Mouse (Mus musculus) erythroblast, embryonic 14.5 days (primary cell): ENCODE results near the gene Uvrag.

ENCODE experiments used
- GATA1 ChIP-seq: IDR thresholded peaks from 2 replicates; pipeline ENCODE4 v1.6.1; 2012; ENCODE audit warnings: low read length, inconsistent platforms, mixed read lengths
- TAL1 ChIP-seq: IDR thresholded peaks from 3 replicates; pipeline ENCODE4 v1.6.1; 2012; ENCODE audit warnings: low read length, inconsistent platforms, mixed read lengths

GRCm38 (mm10) chr7:99128965-99129364, 12.0 kb downstream of the Uvrag start:
- TF ChIP-seq GATA1 (no peak), TAL1 (no peak)
